Mouse (Mus musculus): ENCODE results near the gene Olfr729. TPM values are rescaled to one million over a fixed set of nuclear protein-coding genes. Genes with fewer than 3 reads are reported as not detected.

Gene Olfr729
- polyA plus RNA-seq (2021; fragmentation: Nextera tagmentation) = not detected in 2 replicates
- long read RNA-seq, experiment 1 = 0 reads
- long read RNA-seq, experiment 2 = 0 reads

DNA sequence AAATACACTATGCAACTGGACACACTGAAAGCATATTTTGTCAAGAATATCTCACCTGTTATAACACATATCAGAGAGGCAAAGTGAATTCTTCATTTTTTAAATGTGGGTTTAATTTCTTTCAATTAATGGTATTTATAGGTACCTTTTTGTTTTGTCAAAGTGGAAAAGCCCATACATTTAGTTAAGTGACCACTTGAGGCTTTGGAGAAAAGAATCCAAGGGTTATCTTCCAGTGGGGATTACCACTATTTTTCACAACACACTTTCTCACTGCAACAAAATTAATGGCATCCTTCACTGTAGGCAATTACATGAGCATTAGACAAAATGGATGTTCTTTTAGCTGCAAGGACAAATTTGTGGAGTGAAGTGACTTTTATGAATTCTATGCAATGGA lies at the start of gene Olfr729:
Gene Olfr729 (minus strand): TSS at position 101 of the 400 bp plus-strand sequence.

GRCm38 (mm10) chr14:50188098-50188497 lies 35.4 kb upstream of the Olfr729 start, which contains the start of gene Olfr730:
Gene Olfr730 (minus strand): TSS chr14:50188198.

GRCm38 (mm10) chr14:50142580-50142979 lies 10.1 kb downstream of the Olfr729 start, which contains the start of gene Olfr728:
Gene Olfr728 (minus strand): TSS chr14:50142680.

GRCm38 (mm10) chr14:50122886-50123285 lies 29.8 kb downstream of the Olfr729 start, which contains the start of gene Olfr727:
Gene Olfr727 (plus strand): TSS chr14:50123186.

Other genes with a start within 250 kb of the Olfr729 start
- not detected in 2 replicates for gene Olfr723, start 221.1 kb downstream of the Olfr729 start, polyA plus RNA-seq (2021; fragmentation: Nextera tagmentation)
- gene Olfr724, start 189.6 kb downstream of the Olfr729 start, polyA plus RNA-seq (2021; fragmentation: Nextera tagmentation) = not detected in 2 replicates
- gene Olfr725, start 112.5 kb downstream of the Olfr729 start, polyA plus RNA-seq (2021; fragmentation: Nextera tagmentation) = not detected in 2 replicates
- gene Olfr726, start 62.0 kb downstream of the Olfr729 start, polyA plus RNA-seq (2021; fragmentation: Nextera tagmentation) = not detected in 2 replicates
- not detected in 2 replicates for gene Olfr727, start 29.7 kb downstream of the Olfr729 start, polyA plus RNA-seq (2021; fragmentation: Nextera tagmentation)
- gene Olfr728, start 10.2 kb downstream of the Olfr729 start, polyA plus RNA-seq (2021; fragmentation: Nextera tagmentation) = not detected in 2 replicates
- not detected in 2 replicates for gene Olfr730, start 35.3 kb upstream of the Olfr729 start, polyA plus RNA-seq (2021; fragmentation: Nextera tagmentation)
- gene Olfr731, start 89.0 kb upstream of the Olfr729 start, polyA plus RNA-seq (2021; fragmentation: Nextera tagmentation) = not detected in 2 replicates
- gene Olfr732, start 131.3 kb upstream of the Olfr729 start, polyA plus RNA-seq (2021; fragmentation: Nextera tagmentation) = not detected in 2 replicates
- gene Olfr733, start 148.6 kb upstream of the Olfr729 start, polyA plus RNA-seq (2021; fragmentation: Nextera tagmentation) = not detected in 2 replicates
- gene Olfr734, start 173.9 kb upstream of the Olfr729 start, polyA plus RNA-seq (2021; fragmentation: Nextera tagmentation) = not detected in 2 replicates
- gene Olfr735, start 196.0 kb upstream of the Olfr729 start, polyA plus RNA-seq (2021; fragmentation: Nextera tagmentation) = not detected in 2 replicates
- gene Tlr11, start 205.0 kb upstream of the Olfr729 start, polyA plus RNA-seq (2021; fragmentation: Nextera tagmentation) = not detected in 2 replicates
- gene Olfr736, start 228.3 kb upstream of the Olfr729 start, polyA plus RNA-seq (2021; fragmentation: Nextera tagmentation) = not detected in 2 replicates

Data from layer of hippocampus, adult 6 months (tissue).